Mouse (Mus musculus): ENCODE data around the gene Klrb1a. TPM values are rescaled to one million over a fixed set of nuclear protein-coding genes. Genes with fewer than 3 reads are reported as not detected.

Klrb1a gene
- polyA plus RNA-seq, 1 experiment = 0.24 TPM

DNA sequence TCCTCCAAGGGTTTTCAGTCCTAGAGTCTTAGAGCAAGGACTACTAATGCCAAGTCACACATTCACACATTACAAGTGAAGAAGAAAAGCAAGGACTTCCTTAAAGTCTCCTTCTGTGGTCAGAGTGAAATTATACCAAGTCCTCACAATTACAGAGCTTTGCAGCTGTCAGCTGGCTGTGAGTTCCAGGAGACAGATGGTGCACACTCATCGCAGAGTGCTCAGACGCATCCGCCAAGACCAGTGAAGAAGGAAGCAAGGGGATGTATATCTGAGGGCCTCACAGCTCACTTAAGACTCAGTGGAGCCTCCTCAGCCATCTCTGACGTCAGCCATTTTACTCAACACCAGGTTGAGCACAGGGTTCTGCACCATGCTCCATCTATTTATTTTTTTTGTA, 1.1 kb upstream of the Klrb1a start:
- H3K4me1 ChIP-seq (ENCODE audit: control insufficient read depth, insufficient read depth, insufficient read length, low read length) = no peaks in the 10 kb centered on the region

DNA sequence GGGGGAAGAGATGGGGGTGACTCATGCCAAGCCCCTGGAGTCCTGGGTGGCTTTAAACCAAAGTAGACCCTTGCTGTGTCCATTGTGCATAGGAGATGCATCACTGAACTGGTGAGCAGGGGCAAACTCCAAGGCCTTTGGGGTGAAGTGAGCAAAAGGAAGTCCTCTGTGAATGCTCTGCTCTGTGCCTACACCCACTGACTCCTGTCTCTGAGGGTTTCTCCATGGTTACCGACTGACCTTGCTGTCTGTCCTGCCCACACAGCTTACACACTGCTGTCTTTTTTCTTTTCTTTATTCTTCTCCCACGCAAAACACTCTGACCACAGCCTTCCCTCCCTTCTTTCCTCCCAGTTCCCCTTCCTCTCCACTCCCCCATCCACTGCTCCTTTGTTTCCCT, 600 bp downstream of the Klrb1a start:
- no peak overlapping the region for H3K4me3 ChIP-seq (ENCODE audit: low read depth, low read length)
- H3K27ac ChIP-seq (ENCODE audit: insufficient read depth, low read depth, low read length) = no peak overlapping the region
- H3K36me3 ChIP-seq (ENCODE audit: control insufficient read depth, insufficient read depth, low read length) = no peaks in the 10 kb centered on the region
- 80% methylated on average over 2 of the region's 2 CpGs for WGBS
- H3K27me3 ChIP-seq (ENCODE audit: control insufficient read depth, insufficient read depth, low read length) = no peaks in the 10 kb centered on the region
- no peak for TF ChIP-seq CTCF (IDR thresholded peaks at IDR 0.05; ENCODE audit: extremely low read depth, insufficient read length, insufficient replicate concordance, low read depth, low read length)
- no peak for TF ChIP-seq POLR2A (IDR thresholded peaks at IDR 0.05; ENCODE audit: low read depth, low read length)
- no peaks in the 10 kb centered on the region for H3K4me1 ChIP-seq (ENCODE audit: control insufficient read depth, insufficient read depth, insufficient read length, low read length)

More for the DNA sequence above, 1.1 kb upstream of the Klrb1a start:
- no peak for TF ChIP-seq POLR2A (IDR thresholded peaks at IDR 0.05; ENCODE audit: low read depth, low read length)
- TF ChIP-seq CTCF (IDR thresholded peaks at IDR 0.05; ENCODE audit: extremely low read depth, insufficient read length, insufficient replicate concordance, low read depth, low read length) = no peak
- Histone ChIP-seq H3K27me3 (ENCODE audit: control insufficient read depth, insufficient read depth, low read length) (no peaks in the 10 kb centered on the region), H3K36me3 (ENCODE audit: control insufficient read depth, insufficient read depth, low read length) (no peaks in the 10 kb centered on the region), H3K27ac (ENCODE audit: insufficient read depth, low read depth, low read length) (no peak overlapping the region), H3K4me3 (ENCODE audit: low read depth, low read length) (no peak overlapping the region)
- 78% methylated on average over 4 of the region's 4 CpGs for WGBS

DNA sequence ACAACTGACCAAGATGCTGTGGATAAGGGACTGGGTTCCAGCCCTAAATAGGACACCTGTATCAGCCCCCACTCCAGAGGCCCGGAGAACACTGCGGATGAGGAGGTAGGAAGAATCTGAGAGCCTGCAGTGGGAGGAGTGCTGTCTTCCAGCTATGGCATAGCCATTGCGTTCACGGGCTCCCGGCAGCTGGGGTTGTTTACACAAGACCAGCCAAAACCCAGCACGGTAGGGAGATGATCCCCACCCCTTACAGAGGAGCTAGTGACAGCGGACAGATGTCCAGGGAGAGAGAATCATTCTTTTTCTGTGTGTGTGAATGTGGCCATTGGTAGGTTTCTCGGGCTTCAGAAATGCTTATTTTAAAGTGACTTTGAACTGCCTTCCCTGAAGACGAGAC, 17.0 kb downstream of the Klrb1a start:
- H3K36me3 ChIP-seq (ENCODE audit: control insufficient read depth, insufficient read depth, low read length) = no peaks in the 10 kb centered on the region
- H3K4me1 ChIP-seq (ENCODE audit: control insufficient read depth, insufficient read depth, insufficient read length, low read length) = no peaks in the 10 kb centered on the region
- H3K27ac ChIP-seq (ENCODE audit: insufficient read depth, low read depth, low read length) = no peak overlapping the region
- H3K27me3 ChIP-seq (ENCODE audit: control insufficient read depth, insufficient read depth, low read length) = no peaks in the 10 kb centered on the region
- TF ChIP-seq CTCF (IDR thresholded peaks at IDR 0.05; ENCODE audit: extremely low read depth, insufficient read length, insufficient replicate concordance, low read depth, low read length) = no peak
- no peak for TF ChIP-seq POLR2A (IDR thresholded peaks at IDR 0.05; ENCODE audit: low read depth, low read length)
- H3K4me3 ChIP-seq (ENCODE audit: low read depth, low read length) = no peak overlapping the region
- WGBS = 56% methylated on average over 9 of the region's 9 CpGs

DNA sequence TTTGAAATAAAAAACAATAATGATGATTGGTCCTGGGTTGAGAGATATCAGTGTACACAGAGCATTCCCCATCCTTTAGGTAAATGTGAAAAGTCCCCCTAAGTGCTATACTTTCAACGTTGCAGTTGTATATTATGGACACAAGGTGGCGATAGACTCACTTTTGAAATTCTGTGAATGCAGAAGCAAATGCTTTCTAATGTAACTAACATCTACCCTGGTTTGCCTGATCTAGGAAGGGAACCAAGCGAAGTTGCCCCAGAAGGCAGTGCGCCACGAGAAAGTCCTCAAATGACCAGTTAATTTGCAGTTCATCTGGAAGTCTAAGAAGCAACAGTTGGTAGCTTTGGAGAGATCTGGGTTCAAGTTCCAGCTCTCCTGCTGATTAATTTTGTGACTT, 18.8 kb downstream of the Klrb1a start:
- 11% methylated on average over 5 of the region's 5 CpGs for WGBS

DNA sequence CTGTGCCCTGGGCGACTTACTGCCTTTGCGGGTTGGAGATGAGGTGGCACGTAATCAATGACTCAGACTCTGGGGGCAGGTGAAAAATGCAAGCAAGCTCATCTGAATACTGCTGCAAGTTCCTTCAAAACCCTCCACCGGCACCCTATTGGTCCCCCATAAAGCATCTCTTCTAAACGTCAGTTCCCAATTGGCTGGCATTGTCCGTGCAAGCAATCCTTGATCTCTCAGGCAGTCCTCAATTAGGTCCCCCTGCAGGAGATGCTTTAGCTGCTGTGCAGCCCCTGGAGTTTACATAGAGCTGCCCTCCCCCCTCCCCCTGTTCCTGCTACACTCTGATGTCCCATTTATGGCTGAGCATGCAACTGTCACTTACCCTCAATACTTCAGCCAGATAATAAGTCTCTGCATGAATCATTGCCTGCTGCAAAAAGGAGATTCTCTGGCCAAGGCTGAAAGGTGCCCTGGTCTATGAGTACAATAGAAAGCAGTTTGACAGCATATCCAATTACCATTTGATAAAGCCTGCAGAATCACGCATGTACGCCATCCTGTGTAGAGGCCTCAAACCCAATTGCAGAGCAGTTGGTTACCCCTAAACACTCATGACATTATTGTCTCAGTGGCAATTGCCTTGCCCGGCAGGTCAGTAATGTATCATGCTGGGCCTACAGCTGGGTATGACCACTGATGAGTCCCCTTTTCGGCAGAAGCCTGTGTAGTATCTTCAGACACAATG, 20.7 kb downstream of the Klrb1a start:
- WGBS = 80% methylated on average over 10 of the region's 10 CpGs
- Histone ChIP-seq H3K27ac (ENCODE audit: insufficient read depth, low read depth, low read length) (no peak overlapping the region), H3K27me3 (ENCODE audit: control insufficient read depth, insufficient read depth, low read length) (no peaks in the 10 kb centered on the region), H3K36me3 (ENCODE audit: control insufficient read depth, insufficient read depth, low read length) (no peaks in the 10 kb centered on the region), H3K4me3 (ENCODE audit: low read depth, low read length) (no peak overlapping the region), H3K4me1 (ENCODE audit: control insufficient read depth, insufficient read depth, insufficient read length, low read length) (no peaks in the 10 kb centered on the region)
- TF ChIP-seq POLR2A (IDR thresholded peaks at IDR 0.05; ENCODE audit: low read depth, low read length) (no peak), CTCF (IDR thresholded peaks at IDR 0.05; ENCODE audit: extremely low read depth, insufficient read length, insufficient replicate concordance, low read depth, low read length) (no peak)

More for the DNA sequence above, 18.8 kb downstream of the Klrb1a start:
- H3K4me3 ChIP-seq (ENCODE audit: low read depth, low read length) = no peak overlapping the region
- H3K27me3 ChIP-seq (ENCODE audit: control insufficient read depth, insufficient read depth, low read length) = no peaks in the 10 kb centered on the region
- H3K36me3 ChIP-seq (ENCODE audit: control insufficient read depth, insufficient read depth, low read length) = no peaks in the 10 kb centered on the region
- TF ChIP-seq POLR2A (IDR thresholded peaks at IDR 0.05; ENCODE audit: low read depth, low read length) = no peak
- TF ChIP-seq CTCF (IDR thresholded peaks at IDR 0.05; ENCODE audit: extremely low read depth, insufficient read length, insufficient replicate concordance, low read depth, low read length) = peak; percentile 29; the same call in 1 of the 2 replicates
- no peak overlapping the region for H3K27ac ChIP-seq (ENCODE audit: insufficient read depth, low read depth, low read length)
- no peaks in the 10 kb centered on the region for H3K4me1 ChIP-seq (ENCODE audit: control insufficient read depth, insufficient read depth, insufficient read length, low read length)

DNA sequence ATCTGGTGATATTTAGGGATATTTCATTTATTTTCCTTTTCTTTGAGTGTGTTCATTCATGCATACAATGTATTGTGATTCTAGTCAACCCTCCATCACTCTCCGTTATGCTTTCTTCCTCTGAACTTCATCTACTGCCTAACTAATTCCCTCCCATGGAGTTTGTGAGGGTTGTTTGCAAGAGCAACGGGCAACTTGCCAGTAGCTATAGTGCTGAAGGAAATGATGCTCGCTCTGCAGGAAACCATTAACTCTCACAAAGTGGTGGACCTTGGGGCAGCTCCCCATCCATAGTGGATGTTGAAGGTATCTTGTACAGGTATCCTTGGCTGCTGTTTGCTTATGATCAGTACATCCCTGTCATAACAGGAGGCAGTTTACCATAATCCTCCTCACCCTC, 21.3 kb downstream of the Klrb1a start:
- TF ChIP-seq POLR2A (IDR thresholded peaks at IDR 0.05; ENCODE audit: low read depth, low read length) = no peak
- H3K27ac ChIP-seq (ENCODE audit: insufficient read depth, low read depth, low read length) = no peak overlapping the region
- 27% methylated on average over 3 of the region's 3 CpGs for WGBS
- no peaks in the 10 kb centered on the region for H3K4me1 ChIP-seq (ENCODE audit: control insufficient read depth, insufficient read depth, insufficient read length, low read length)
- H3K4me3 ChIP-seq (ENCODE audit: low read depth, low read length) = no peak overlapping the region
- no peaks in the 10 kb centered on the region for H3K27me3 ChIP-seq (ENCODE audit: control insufficient read depth, insufficient read depth, low read length)
- H3K36me3 ChIP-seq (ENCODE audit: control insufficient read depth, insufficient read depth, low read length) = no peaks in the 10 kb centered on the region

DNA sequence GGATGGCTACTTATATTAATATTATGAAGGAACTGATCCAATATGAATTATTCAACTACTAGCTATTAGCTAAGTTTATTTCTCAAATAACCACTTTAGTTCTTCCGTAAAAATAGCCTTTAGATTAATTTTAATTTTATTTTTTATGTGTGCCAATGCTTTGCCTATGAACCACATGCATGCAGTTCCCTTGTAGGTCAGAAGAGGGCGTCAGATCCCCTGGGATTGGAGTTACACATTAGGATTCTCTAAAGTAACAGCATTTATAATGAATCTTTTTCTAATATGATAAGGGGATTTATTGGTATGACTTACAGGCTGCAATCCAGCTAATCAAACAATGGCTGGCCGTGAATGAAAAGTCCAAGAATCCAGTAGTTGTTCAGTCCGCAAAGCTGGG, 23.8 kb downstream of the Klrb1a start:
- WGBS = 36% methylated on average over 4 of the region's 4 CpGs
- no peak for TF ChIP-seq CTCF (IDR thresholded peaks at IDR 0.05; ENCODE audit: extremely low read depth, insufficient read length, insufficient replicate concordance, low read depth, low read length)
- no peak for TF ChIP-seq POLR2A (IDR thresholded peaks at IDR 0.05; ENCODE audit: low read depth, low read length)
- no peaks in the 10 kb centered on the region for H3K36me3 ChIP-seq (ENCODE audit: control insufficient read depth, insufficient read depth, low read length)
- no peaks in the 10 kb centered on the region for H3K4me1 ChIP-seq (ENCODE audit: control insufficient read depth, insufficient read depth, insufficient read length, low read length)
- no peak overlapping the region for H3K4me3 ChIP-seq (ENCODE audit: low read depth, low read length)
- H3K27me3 ChIP-seq (ENCODE audit: control insufficient read depth, insufficient read depth, low read length) = no peaks in the 10 kb centered on the region
- H3K27ac ChIP-seq (ENCODE audit: insufficient read depth, low read depth, low read length) = peak overlapping the region; percentile 84
